23 mouse cellular contexts compared by ENCODE assay signal in genomic region chr16:87708570-87708969, GRCm38 (mm10). TPM values are rescaled to one million over a fixed set of nuclear protein-coding genes. Genes with fewer than 3 reads are reported as not detected.
DNase-seq lines count a peak whose midpoint lies in the region; ATAC-seq and TF ChIP-seq lines count a peak whose summit lies in the region.
"Had no signal": no experiment of that assay in that cellular context is flagged by ENCODE, and none has a peak within 500 bp of the region (broad histone marks: within the 10 kb centered on the region; RNA-seq: fewer than 3 reads in every experiment).

No protein-coding gene starts in this region.

- no peak for DNase-seq in heart, postnatal 10 days
- no peak for DNase-seq in liver, embryonic 13.5 days
- DNase-seq in liver = no peak
- no peak for DNase-seq in thymus, adult 2 months
- no peak for DNase-seq in thymus, postnatal 14 days
- no peak for DNase-seq in midbrain, embryonic 14.5 days
- DNase-seq: adrenal gland, adult 2 months; adrenal gland, postnatal 14 days; cerebellum, adult 11 months; cerebellum, adult 2 months; cerebellum, adult 9-11 months; cerebellum, postnatal 25 days; forebrain, postnatal 0 days; gastrocnemius, adult 2 months; gastrocnemius, postnatal 14 days; heart, adult 18-20 months had no signal

- no peaks in the 10 kb centered on the region for H3K9me3 ChIP-seq in heart, embryonic 13.5 days
- H3K9me3 ChIP-seq in liver, embryonic 13.5 days (replicated peaks) = no peaks in the 10 kb centered on the region
- H3K9me3 ChIP-seq in midbrain, embryonic 14.5 days (ENCODE audit: control insufficient read depth, low read length) = no peaks in the 10 kb centered on the region
- H3K9me3 ChIP-seq: embryonic facial prominence, embryonic 12.5 days; embryonic facial prominence, embryonic 15.5 days; hindbrain, embryonic 12.5 days; hindbrain, embryonic 15.5 days had no signal

- H3K27ac ChIP-seq in heart, embryonic 13.5 days (replicated peaks) = no peak overlapping the region
- H3K27ac ChIP-seq in liver, embryonic 13.5 days = peak overlapping the region; percentile 91
- H3K27ac ChIP-seq in thymus, adult 2 months (ENCODE audit: control insufficient read depth, insufficient read depth, low read length) = peak overlapping the region; percentile 65
- no peak overlapping the region for H3K27ac ChIP-seq in midbrain, embryonic 14.5 days (replicated peaks; ENCODE audit: low read depth, low read length)
- H3K27ac ChIP-seq: embryonic facial prominence, embryonic 12.5 days; embryonic facial prominence, embryonic 15.5 days; gastrocnemius, adult 2 months; hindbrain, embryonic 12.5 days; hindbrain, embryonic 15.5 days had no signal

- no peak for TF ChIP-seq POLR2A in thymus, adult 2 months (IDR thresholded peaks at IDR 0.05; ENCODE audit: control insufficient read depth, extremely low read depth, insufficient read depth, low read length, poor library complexity)

- H3K36me3 ChIP-seq in heart, embryonic 13.5 days = no peaks in the 10 kb centered on the region
- H3K36me3 ChIP-seq in liver, embryonic 13.5 days = no peaks in the 10 kb centered on the region
- no peaks in the 10 kb centered on the region for H3K36me3 ChIP-seq in thymus, adult 2 months (ENCODE audit: control insufficient read depth, insufficient read depth, low read length)
- H3K36me3 ChIP-seq in midbrain, embryonic 14.5 days (ENCODE audit: control insufficient read depth, insufficient read depth, low read length) = no peaks in the 10 kb centered on the region
- H3K36me3 ChIP-seq: embryonic facial prominence, embryonic 12.5 days; embryonic facial prominence, embryonic 15.5 days; hindbrain, embryonic 12.5 days; hindbrain, embryonic 15.5 days had no signal

- H3K4me2 ChIP-seq in heart, embryonic 13.5 days = peak overlapping the region; percentile 59
- 0 out of 2 replicates have a peak overlapping the region, but pooled peaks have one; percentile 50 for H3K4me2 ChIP-seq in liver, embryonic 13.5 days
- no peak overlapping the region for H3K4me2 ChIP-seq in midbrain, embryonic 14.5 days (ENCODE audit: low read length)
- H3K4me2 ChIP-seq: embryonic facial prominence, embryonic 12.5 days; embryonic facial prominence, embryonic 15.5 days; heart, embryonic 11.5 days; hindbrain, embryonic 12.5 days; hindbrain, embryonic 15.5 days had no signal

- H3K27me3 ChIP-seq in heart, embryonic 13.5 days (replicated peaks) = no peaks in the 10 kb centered on the region
- no peaks in the 10 kb centered on the region for H3K27me3 ChIP-seq in liver, embryonic 13.5 days
- no peaks in the 10 kb centered on the region for H3K27me3 ChIP-seq in thymus, adult 2 months (ENCODE audit: control insufficient read depth, insufficient read depth, low read length)
- H3K27me3 ChIP-seq in midbrain, embryonic 14.5 days (ENCODE audit: control insufficient read depth, insufficient read depth, low read length) = no peaks in the 10 kb centered on the region
- H3K27me3 ChIP-seq: embryonic facial prominence, embryonic 12.5 days; embryonic facial prominence, embryonic 15.5 days; hindbrain, embryonic 12.5 days; hindbrain, embryonic 15.5 days had no signal

- H3K4me1 ChIP-seq in heart, embryonic 13.5 days = peaks cover 85% of the 10 kb centered on the region
- H3K4me1 ChIP-seq in liver, embryonic 13.5 days (replicated peaks) = peaks cover 100% of the 10 kb centered on the region
- H3K4me1 ChIP-seq in thymus, adult 2 months (replicated peaks; ENCODE audit: control insufficient read depth, insufficient read depth, low read length) = peaks cover 59% of the 10 kb centered on the region
- peaks cover 34% of the 10 kb centered on the region for H3K4me1 ChIP-seq in midbrain, embryonic 14.5 days (ENCODE audit: control insufficient read depth, insufficient read depth, low read length)

- H3K9ac ChIP-seq in heart, embryonic 13.5 days = no peak overlapping the region
- peak overlapping the region; percentile 22; the same call in 1 of the 2 replicates for H3K9ac ChIP-seq in liver, embryonic 13.5 days
- H3K9ac ChIP-seq in midbrain, embryonic 14.5 days (replicated peaks; ENCODE audit: low read length) = no peak overlapping the region
- H3K9ac ChIP-seq: embryonic facial prominence, embryonic 12.5 days; embryonic facial prominence, embryonic 15.5 days; forebrain, postnatal 0 days; hindbrain, embryonic 12.5 days; hindbrain, embryonic 15.5 days had no signal

- intact Hi-C loops in heart, postnatal 10 days (cut with DNase I) = no loop called here

- H3K4me3 ChIP-seq in heart, embryonic 13.5 days = no peak overlapping the region
- H3K4me3 ChIP-seq in liver, embryonic 13.5 days (replicated peaks) = no peak overlapping the region
- no peak overlapping the region for H3K4me3 ChIP-seq in thymus, adult 2 months (ENCODE audit: control insufficient read depth, insufficient read depth, low read length)
- no peak overlapping the region for H3K4me3 ChIP-seq in midbrain, embryonic 14.5 days (replicated peaks; ENCODE audit: low read depth, low read length)
- H3K4me3 ChIP-seq: embryonic facial prominence, embryonic 12.5 days; embryonic facial prominence, embryonic 15.5 days; gastrocnemius, adult 2 months; hindbrain, embryonic 12.5 days; hindbrain, embryonic 15.5 days had no signal

- ATAC-seq in heart, embryonic 13.5 days (ENCODE audit: extremely low read depth, insufficient number of reproducible peaks, low FRiP score, low TSS enrichment) = no peak
- ATAC-seq in liver, embryonic 13.5 days (ENCODE audit: low read depth) = no peak
- no peak for ATAC-seq in midbrain, embryonic 14.5 days (ENCODE audit: low FRiP score, low TSS enrichment)
- ATAC-seq: forebrain, embryonic 14.5 days; forebrain, postnatal 0 days had no signal

- no peak for TF ChIP-seq CTCF in thymus, adult 2 months (IDR thresholded peaks at IDR 0.05; ENCODE audit: borderline replicate concordance, control insufficient read depth, extremely low read depth, insufficient read depth, low read length, poor library complexity)

- WGBS in heart, embryonic 13.5 days = 66% methylated on average over 5 of the region's 5 CpGs
- 59% methylated on average over 5 of the region's 5 CpGs for WGBS in liver, embryonic 13.5 days (ENCODE audit: insufficient replicate concordance)
- WGBS in thymus, adult 2 months = 61% methylated on average over 5 of the region's 5 CpGs
- 83% methylated on average over 5 of the region's 5 CpGs for WGBS in midbrain, embryonic 14.5 days

RNA-seq across cellular contexts. Expression of gene Bach1, which starts 9.8 kb away (rescaled TPM):
- polyA plus RNA-seq in heart, embryonic 13.5 days (2015; fragmentation: Nextera tagmentation; extraction: Ambion mirVana) = 9.2 and 9.5 TPM in 2 replicates
- 10 to 100 TPM; 27.9 to 29.5 TPM for total RNA-seq in heart, postnatal 10 days (2021)
- 6.3 and 9.0 TPM in 2 replicates for polyA plus RNA-seq in liver, embryonic 13.5 days (2015; fragmentation: Nextera tagmentation; extraction: Ambion mirVana)
- 40.2 and 45.4 TPM in 2 replicates for polyA plus RNA-seq in thymus, adult 2 months (2012; rRNA removed)
- polyA plus RNA-seq in midbrain, embryonic 14.5 days (2014; fragmentation: Nextera tagmentation; extraction: Ambion mirVana) = 16.2 and 20.3 TPM in 2 replicates

Comparison
In these comparisons a context has a peak if more than half of its experiments do, and no peak if none do; other contexts are left out.
1. H3K27ac ChIP-seq: peak in liver, embryonic 13.5 days (single experiment) and thymus, adult 2 months (single experiment); none in heart, embryonic 13.5 days (single experiment) and midbrain, embryonic 14.5 days (single experiment).